Mouse (Mus musculus): ENCODE results near the gene Fat4. TPM values are rescaled to one million over a fixed set of nuclear protein-coding genes. Genes with fewer than 3 reads are reported as not detected.

Fat4 gene
- polyA plus RNA-seq, 1 experiment from 2014 or later: 6.8 TPM

DNA sequence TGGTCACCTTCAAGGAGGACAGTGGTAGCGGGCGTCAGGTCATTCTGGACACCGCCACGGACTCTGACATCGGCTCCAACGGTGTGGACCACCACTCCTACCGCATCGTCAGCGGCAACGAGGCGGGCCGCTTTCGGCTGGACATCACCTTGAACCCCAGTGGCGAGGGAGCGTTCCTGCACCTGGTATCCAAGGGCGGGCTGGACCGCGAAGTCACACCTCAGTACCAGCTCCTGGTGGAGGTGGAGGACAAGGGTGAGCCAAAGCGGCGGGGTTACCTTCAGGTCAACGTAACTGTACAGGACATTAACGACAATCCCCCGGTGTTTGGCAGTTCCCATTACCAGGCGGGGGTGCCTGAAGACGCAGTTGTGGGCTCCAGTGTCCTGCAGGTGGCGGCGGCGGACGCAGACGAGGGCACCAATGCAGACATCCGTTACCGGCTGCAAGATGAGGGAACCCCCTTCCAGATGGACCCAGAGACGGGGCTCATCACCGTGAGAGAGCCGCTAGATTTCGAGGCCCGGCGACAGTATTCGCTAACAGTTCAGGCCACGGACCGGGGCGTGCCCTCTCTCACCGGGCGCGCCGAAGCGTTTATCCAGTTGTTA lies 746 bp downstream of the Fat4 start:
- Histone ChIP-seq H3K4me1 (ENCODE audit: control insufficient read depth, insufficient read depth, low read length) (peaks cover 30% of the 10 kb centered on the region), H3K9ac (ENCODE audit: low read depth, low read length) (peak overlapping the region; percentile 83), H3K36me3 (ENCODE audit: control insufficient read depth, insufficient read depth, low read length) (0 out of 2 replicates have a peak, but pooled peaks cover 5% of the 10 kb centered on the region), H3K27me3 (ENCODE audit: control insufficient read depth, insufficient read depth, low read depth, low read length) (no peaks in the 10 kb centered on the region), H3K4me2 (ENCODE audit: low read length) (peak overlapping the region; percentile 87), H3K4me3 (ENCODE audit: low read depth, low read length) (peak overlapping the region; percentile 70), H3K27ac (ENCODE audit: low read length) (peak overlapping the region; percentile 86), H3K9me3 (replicated peaks; ENCODE audit: control insufficient read depth, low read length, poor library complexity, severe bottlenecking) (no peaks in the 10 kb centered on the region)
- ATAC-seq: peak; percentile 44
- WGBS: under 1% methylated on average over 47 of the region's 47 CpGs

DNA sequence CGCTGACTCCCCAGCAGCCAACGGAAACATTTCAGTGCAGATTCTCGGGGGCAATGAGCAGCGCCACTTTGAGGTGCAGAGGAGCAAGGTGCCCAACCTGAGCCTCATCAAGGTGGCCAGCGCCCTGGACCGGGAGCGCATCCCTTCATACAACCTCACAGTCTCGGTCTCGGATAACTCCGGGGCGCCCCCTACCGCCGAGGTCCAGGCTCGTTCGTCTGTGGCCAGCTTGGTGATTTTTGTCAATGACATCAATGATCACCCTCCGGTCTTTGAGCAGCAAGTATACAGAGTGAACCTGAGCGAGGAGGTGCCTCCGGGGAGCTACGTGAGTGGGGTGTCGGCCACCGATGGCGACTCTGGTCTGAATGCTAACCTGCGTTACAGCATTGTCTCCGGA lies 1.4 kb downstream of the Fat4 start:
- WGBS: 10% methylated on average over 24 of the region's 24 CpGs
- H3K36me3 ChIP-seq (ENCODE audit: control insufficient read depth, insufficient read depth, low read length): 0 out of 2 replicates have a peak, but pooled peaks cover 5% of the 10 kb centered on the region
- H3K27me3 ChIP-seq (ENCODE audit: control insufficient read depth, insufficient read depth, low read depth, low read length): no peaks in the 10 kb centered on the region
- peak overlapping the region; percentile 87 for H3K4me2 ChIP-seq (ENCODE audit: low read length)
- H3K4me3 ChIP-seq (ENCODE audit: low read depth, low read length): peak overlapping the region; percentile 70
- peaks cover 34% of the 10 kb centered on the region for H3K4me1 ChIP-seq (ENCODE audit: control insufficient read depth, insufficient read depth, low read length)
- no peaks in the 10 kb centered on the region for H3K9me3 ChIP-seq (replicated peaks; ENCODE audit: control insufficient read depth, low read length, poor library complexity, severe bottlenecking)
- ATAC-seq: peak; percentile 6
- H3K9ac ChIP-seq (ENCODE audit: low read depth, low read length): peak overlapping the region; percentile 83
- peak overlapping the region; percentile 86 for H3K27ac ChIP-seq (ENCODE audit: low read length)

- peak; percentile 21; the same call in 1 of the 2 replicates for ATAC-seq
- H3K4me1 ChIP-seq (ENCODE audit: control insufficient read depth, insufficient read depth, low read length): peaks cover 42% of the 10 kb centered on the region
- peak overlapping the region; percentile 64 for H3K9ac ChIP-seq (ENCODE audit: low read depth, low read length)
- 12% methylated on average over 6 of the region's 6 CpGs for WGBS
- peak overlapping the region; percentile 44 for H3K4me3 ChIP-seq (ENCODE audit: low read depth, low read length)
- peak overlapping the region; percentile 19 for H3K27ac ChIP-seq (ENCODE audit: low read length)
- no peaks in the 10 kb centered on the region; the same call in 1 of the 2 replicates for H3K9me3 ChIP-seq (replicated peaks; ENCODE audit: control insufficient read depth, low read length, poor library complexity, severe bottlenecking)
- no peaks in the 10 kb centered on the region for H3K27me3 ChIP-seq (ENCODE audit: control insufficient read depth, insufficient read depth, low read depth, low read length)
- peaks cover 5% of the 10 kb centered on the region; the same call in 1 of the 2 replicates for H3K36me3 ChIP-seq (ENCODE audit: control insufficient read depth, insufficient read depth, low read length)
- peak overlapping the region; percentile 65 for H3K4me2 ChIP-seq (ENCODE audit: low read length)
Observed at GRCm38 (mm10) chr3:38892791-38893224, 6.1 kb downstream of the Fat4 start.

DNA sequence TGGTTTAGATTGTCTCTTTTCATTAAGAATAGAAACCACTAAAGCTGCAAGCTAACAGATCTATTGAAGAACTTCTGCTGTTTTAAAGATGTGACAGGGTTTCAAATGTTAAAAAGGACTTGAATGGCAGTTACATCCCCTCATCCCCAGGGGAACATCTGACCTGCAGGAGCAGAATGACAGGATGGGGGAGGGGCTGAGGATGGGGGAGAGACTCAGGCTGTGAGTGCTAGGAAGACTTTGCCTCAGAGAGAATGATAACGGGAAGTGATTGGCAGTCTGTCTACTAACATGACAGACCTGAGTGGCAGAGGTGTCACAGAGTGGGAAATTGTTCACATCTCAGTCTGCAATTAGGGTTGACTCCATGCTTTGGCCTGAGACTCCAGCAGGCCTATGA lies 14.1 kb downstream of the Fat4 start:
- 32% methylated on average over 1 of the region's 1 CpGs for WGBS
- no peaks in the 10 kb centered on the region for H3K27me3 ChIP-seq (ENCODE audit: control insufficient read depth, insufficient read depth, low read depth, low read length)
- no peaks in the 10 kb centered on the region; the same call in 1 of the 2 replicates for H3K36me3 ChIP-seq (ENCODE audit: control insufficient read depth, insufficient read depth, low read length)
- H3K9me3 ChIP-seq (replicated peaks; ENCODE audit: control insufficient read depth, low read length, poor library complexity, severe bottlenecking): no peaks in the 10 kb centered on the region
- no peak overlapping the region for H3K9ac ChIP-seq (ENCODE audit: low read depth, low read length)
- H3K4me2 ChIP-seq (ENCODE audit: low read length): no peak overlapping the region
- ATAC-seq: no peak
- H3K4me3 ChIP-seq (ENCODE audit: low read depth, low read length): no peak overlapping the region
- peaks cover 7% of the 10 kb centered on the region for H3K4me1 ChIP-seq (ENCODE audit: control insufficient read depth, insufficient read depth, low read length)
- no peak overlapping the region for H3K27ac ChIP-seq (ENCODE audit: low read length)

- H3K4me1 ChIP-seq (ENCODE audit: control insufficient read depth, insufficient read depth, low read length): peaks cover 18% of the 10 kb centered on the region
- H3K27ac ChIP-seq (ENCODE audit: low read length): no peak overlapping the region
- 58% methylated on average over 3 of the region's 3 CpGs for WGBS
- no peaks in the 10 kb centered on the region for H3K36me3 ChIP-seq (ENCODE audit: control insufficient read depth, insufficient read depth, low read length)
- H3K27me3 ChIP-seq (ENCODE audit: control insufficient read depth, insufficient read depth, low read depth, low read length): no peaks in the 10 kb centered on the region
- ATAC-seq: no peak
- no peak overlapping the region for H3K9ac ChIP-seq (ENCODE audit: low read depth, low read length)
- no peak overlapping the region for H3K4me3 ChIP-seq (ENCODE audit: low read depth, low read length)
- no peaks in the 10 kb centered on the region for H3K9me3 ChIP-seq (replicated peaks; ENCODE audit: control insufficient read depth, low read length, poor library complexity, severe bottlenecking)
- no peak overlapping the region for H3K4me2 ChIP-seq (ENCODE audit: low read length)
Observed at GRCm38 (mm10) chr3:38906832-38907231, 20.1 kb downstream of the Fat4 start.

- H3K4me3 ChIP-seq (ENCODE audit: low read depth, low read length): peak overlapping the region; percentile 21
- H3K4me1 ChIP-seq (ENCODE audit: control insufficient read depth, insufficient read depth, low read length): peaks cover 22% of the 10 kb centered on the region
- peak overlapping the region; percentile 33 for H3K9ac ChIP-seq (ENCODE audit: low read depth, low read length)
- peak overlapping the region; percentile 43; the same call in 1 of the 2 replicates for H3K27ac ChIP-seq (ENCODE audit: low read length)
- ATAC-seq: peak; percentile 58; the same call in 1 of the 2 replicates
- no peaks in the 10 kb centered on the region for H3K9me3 ChIP-seq (replicated peaks; ENCODE audit: control insufficient read depth, low read length, poor library complexity, severe bottlenecking)
- 12% methylated on average over 14 of the region's 14 CpGs for WGBS
- H3K27me3 ChIP-seq (ENCODE audit: control insufficient read depth, insufficient read depth, low read depth, low read length): no peaks in the 10 kb centered on the region
- peak overlapping the region; percentile 57 for H3K4me2 ChIP-seq (ENCODE audit: low read length)
- no peaks in the 10 kb centered on the region for H3K36me3 ChIP-seq (ENCODE audit: control insufficient read depth, insufficient read depth, low read length)
Observed at GRCm38 (mm10) chr3:38907676-38908425, 21.1 kb downstream of the Fat4 start.

DNA sequence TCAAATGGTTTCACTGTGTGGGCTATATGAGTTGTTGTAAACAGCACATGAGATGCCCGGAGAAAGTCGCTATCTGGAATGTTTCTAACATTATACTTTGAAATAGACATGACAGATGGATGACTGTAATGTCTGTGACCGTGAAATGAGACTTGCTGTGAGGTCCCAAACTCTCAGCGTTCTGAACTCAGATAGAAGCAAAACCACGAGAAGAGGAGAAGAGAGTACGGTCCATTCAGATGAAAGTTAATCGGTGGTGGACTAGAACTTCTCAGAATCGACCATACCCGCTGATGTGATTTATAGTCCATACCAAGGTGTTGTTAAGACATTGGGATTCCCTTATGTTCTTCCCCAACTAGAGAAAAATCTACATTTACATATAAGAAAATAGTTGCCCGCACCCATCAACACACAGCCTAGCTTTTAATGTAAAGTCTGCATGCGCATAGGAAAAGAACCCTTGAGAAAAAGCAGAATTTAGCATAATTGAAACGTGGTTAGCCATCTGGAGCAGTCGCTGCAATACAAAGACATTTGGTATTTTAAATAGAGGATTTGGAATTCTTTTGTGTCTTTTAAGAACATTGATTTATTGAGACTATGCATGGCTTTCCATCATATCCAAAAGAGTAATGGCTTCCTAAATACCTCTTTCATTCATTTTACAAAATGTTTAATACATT lies 21.8 kb downstream of the Fat4 start:
- no peak for ATAC-seq
- peaks cover 29% of the 10 kb centered on the region for H3K4me1 ChIP-seq (ENCODE audit: control insufficient read depth, insufficient read depth, low read length)
- peak overlapping the region; percentile 21; the same call in 1 of the 2 replicates for H3K4me3 ChIP-seq (ENCODE audit: low read depth, low read length)
- H3K4me2 ChIP-seq (ENCODE audit: low read length): peak overlapping the region; percentile 57
- H3K27ac ChIP-seq (ENCODE audit: low read length): 0 out of 2 replicates have a peak overlapping the region, but pooled peaks have one; percentile 17
- H3K9ac ChIP-seq (ENCODE audit: low read depth, low read length): 0 out of 2 replicates have a peak overlapping the region, but pooled peaks have one; percentile 33
- H3K27me3 ChIP-seq (ENCODE audit: control insufficient read depth, insufficient read depth, low read depth, low read length): no peaks in the 10 kb centered on the region
- no peaks in the 10 kb centered on the region for H3K36me3 ChIP-seq (ENCODE audit: control insufficient read depth, insufficient read depth, low read length)
- WGBS: 22% methylated on average over 13 of the region's 13 CpGs
- no peaks in the 10 kb centered on the region for H3K9me3 ChIP-seq (replicated peaks; ENCODE audit: control insufficient read depth, low read length, poor library complexity, severe bottlenecking)

DNA sequence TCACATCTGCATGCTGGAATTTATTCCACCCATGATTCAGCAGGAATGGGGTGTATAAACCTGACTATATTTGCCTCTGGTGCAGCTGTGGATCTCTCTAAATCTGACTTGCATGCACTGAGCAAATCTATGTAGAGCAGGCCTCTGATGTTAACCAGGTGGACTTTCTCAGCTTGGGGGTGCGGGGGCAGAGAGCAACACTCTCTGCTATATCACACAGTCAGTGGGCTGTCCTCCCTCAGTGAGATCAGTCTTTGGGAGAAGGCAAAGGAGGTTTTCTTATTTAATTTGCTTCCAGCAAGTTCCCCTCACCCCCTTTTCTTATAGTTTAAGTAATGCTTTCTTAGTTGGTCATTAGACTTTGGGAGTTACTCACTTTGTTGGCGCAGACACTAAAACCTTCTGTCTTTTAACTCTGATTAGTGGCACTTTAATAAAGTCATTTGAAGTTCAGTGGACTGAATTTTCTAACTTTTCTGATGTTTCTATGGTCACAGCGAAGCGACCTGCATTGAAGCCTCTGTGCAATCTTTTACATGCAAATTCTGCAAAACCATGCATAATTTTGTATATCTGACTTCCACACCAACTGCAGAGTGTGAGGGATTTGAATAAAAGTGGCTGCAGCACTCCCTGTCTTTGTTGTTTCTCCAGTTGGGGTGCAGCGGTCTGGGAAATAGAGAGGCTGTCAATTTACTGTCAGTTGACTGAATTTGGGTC lies 26.2 kb downstream of the Fat4 start:
- H3K9me3 ChIP-seq (replicated peaks; ENCODE audit: control insufficient read depth, low read length, poor library complexity, severe bottlenecking): no peaks in the 10 kb centered on the region
- peaks cover 27% of the 10 kb centered on the region for H3K4me1 ChIP-seq (ENCODE audit: control insufficient read depth, insufficient read depth, low read length)
- H3K9ac ChIP-seq (ENCODE audit: low read depth, low read length): 0 out of 2 replicates have a peak overlapping the region, but pooled peaks have one; percentile 21
- H3K27ac ChIP-seq (ENCODE audit: low read length): peak overlapping the region; percentile 28; the same call in 1 of the 2 replicates
- H3K36me3 ChIP-seq (ENCODE audit: control insufficient read depth, insufficient read depth, low read length): no peaks in the 10 kb centered on the region
- no peak overlapping the region for H3K4me3 ChIP-seq (ENCODE audit: low read depth, low read length)
- WGBS: 22% methylated on average over 5 of the region's 5 CpGs
- H3K4me2 ChIP-seq (ENCODE audit: low read length): no peak overlapping the region
- peak; percentile 19; the same call in 1 of the 2 replicates for ATAC-seq
- H3K27me3 ChIP-seq (ENCODE audit: control insufficient read depth, insufficient read depth, low read depth, low read length): no peaks in the 10 kb centered on the region
